Mouse (Mus musculus) inflammation-experienced regulatory T-cells, adult 6 months (primary cell): Measurements from ENCODE around the gene Grn. TPM values are rescaled to one million over a fixed set of nuclear protein-coding genes. Genes with fewer than 3 reads are reported as not detected.

ENCODE experiments used
- ATAC-seq: one replicate; pipeline ENCODE4 v1.8.0; 2017
- polyA plus RNA-seq, 3 experiments: library from polyadenylated mRNA; unstranded; fragments of 100-300 nt; shearing (Covaris generic); gene quantifications; one replicate each; pipeline ENCODE4 v1.2.1; 2017

Gene Grn
- polyA plus RNA-seq, 3 experiments from 2014 or later, result 21.8 to 32.1 (median 26.1) TPM

DNA sequence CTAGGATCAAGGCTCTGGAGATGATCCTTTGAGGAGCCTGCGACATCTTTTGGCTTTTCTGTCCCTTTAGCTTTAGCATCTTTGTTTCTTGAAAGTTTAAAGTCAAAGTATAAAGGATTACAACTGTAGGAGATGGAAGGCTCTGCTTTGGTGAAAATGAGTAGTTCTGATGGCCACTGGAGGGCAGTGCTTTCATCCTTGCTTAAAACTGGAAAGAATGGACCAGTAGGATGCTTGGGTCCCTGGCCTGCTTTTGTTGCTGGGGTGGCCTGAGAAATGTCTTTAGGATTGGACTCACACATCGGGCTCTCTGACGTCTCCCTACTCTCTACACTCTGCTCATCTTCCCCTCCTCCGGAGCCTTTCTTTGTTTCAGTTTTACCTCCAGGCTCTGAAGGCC, 50.8 kb downstream of the Grn start:
- no peak for ATAC-seq

DNA sequence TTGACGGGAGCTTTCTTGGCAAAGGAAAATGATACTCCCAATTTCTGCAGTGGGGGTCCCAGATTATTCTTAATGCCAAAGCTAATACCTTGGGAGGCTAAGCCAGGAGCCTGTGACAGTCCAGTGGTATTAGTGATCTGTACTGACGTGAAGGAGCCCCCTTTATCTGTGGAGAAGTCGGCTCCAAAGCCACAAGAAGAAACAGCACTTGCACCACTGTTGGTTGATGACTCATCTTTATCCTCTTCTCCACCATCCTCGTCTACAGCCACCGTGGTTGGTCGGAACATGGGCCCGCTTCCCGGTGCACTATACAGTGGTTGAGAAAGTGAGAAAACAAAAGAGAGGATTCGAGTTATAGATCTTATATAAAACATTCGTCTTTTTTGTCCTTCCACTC, 51.7 kb downstream of the Grn start:
- no peak for ATAC-seq

Other genes starting within 250 kb of the Grn start
- gene Lsm12, start 245.0 kb upstream of the Grn start, polyA plus RNA-seq, result 10 to 100 TPM; 58.3 to 99.6 (median 68.0) TPM
- gene G6pc3, start 240.7 kb upstream of the Grn start, polyA plus RNA-seq, result 10 to 100 TPM; 18.7 to 39.7 (median 37.9) TPM
- 1 to 10 TPM; 6.8 to 8.2 (median 7.7) TPM for gene Hdac5, start 200.1 kb upstream of the Grn start, polyA plus RNA-seq
- gene BC030867, start 181.4 kb upstream of the Grn start, polyA plus RNA-seq, result 1 to 10 TPM in 2 of 3 experiments, under 1 TPM in 1; 0.95 to 7.0 (median 1.5) TPM
- not detected for gene Asb16, start 161.6 kb upstream of the Grn start, polyA plus RNA-seq
- gene Tmub2, start 145.4 kb upstream of the Grn start, polyA plus RNA-seq, result 10 to 100 TPM; 43.1 to 61.2 (median 51.8) TPM
- 1 to 10 TPM; 6.5 to 8.0 (median 6.9) TPM for gene Atxn7l3, start 133.7 kb upstream of the Grn start, polyA plus RNA-seq
- 10 to 100 TPM; 42.5 to 45.0 (median 44.6) TPM for gene Ubtf, start 110.6 kb upstream of the Grn start, polyA plus RNA-seq
- gene Slc4a1, start 64.1 kb upstream of the Grn start, polyA plus RNA-seq, result under 1 TPM in 1 of 3 experiments, not detected in 2; 0.08 TPM
- 1 to 10 TPM; 1.8 to 3.2 (median 2.0) TPM for gene Rundc3a, start 36.9 kb upstream of the Grn start, polyA plus RNA-seq
- 10 to 100 TPM; 40.1 to 61.9 (median 53.3) TPM for gene Slc25a39, start 22.4 kb upstream of the Grn start, polyA plus RNA-seq
- not detected for gene Fam171a2, start 17.4 kb downstream of the Grn start, polyA plus RNA-seq
- gene Itga2b, start 39.8 kb downstream of the Grn start, polyA plus RNA-seq, result 1 to 10 TPM in 1 of 3 experiments, under 1 TPM in 2; 0.45 to 2.0 (median 0.94) TPM
- gene Gpatch8, start 126.1 kb downstream of the Grn start, polyA plus RNA-seq, result 10 to 100 TPM; 58.6 to 77.0 (median 60.5) TPM
- not detected for gene Gm11627, start 149.1 kb downstream of the Grn start, polyA plus RNA-seq
- gene Fzd2, start 174.1 kb downstream of the Grn start, polyA plus RNA-seq, result not detected
- gene Meioc, start 233.4 kb downstream of the Grn start, polyA plus RNA-seq, result under 1 TPM in 2 of 3 experiments, not detected in 1; 0.08 to 0.20 TPM